Mouse (Mus musculus): ENCODE data around the gene Hspa2.

DNA sequence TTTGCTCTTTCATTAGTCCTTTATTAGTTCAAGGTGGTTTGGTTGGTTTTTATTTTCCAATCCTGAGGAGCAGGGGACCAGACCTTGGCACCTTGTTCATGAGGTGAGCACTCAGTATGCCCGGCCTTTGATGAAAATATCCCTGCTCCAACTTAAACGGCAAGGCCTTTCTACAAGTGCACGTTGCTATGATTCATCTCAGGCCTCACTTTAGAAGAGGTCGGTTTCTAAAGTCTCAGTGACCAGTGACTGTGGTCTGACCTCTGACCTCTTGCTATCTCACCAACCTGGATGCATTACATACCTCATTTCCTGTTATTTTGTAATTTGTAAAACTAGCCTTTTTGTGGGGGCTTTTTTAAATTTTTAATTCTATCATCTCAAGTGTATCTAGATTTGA, 5.2 kb downstream of the Hspa2 start:
- TF ChIP-seq CTCF (IDR thresholded peaks at IDR 0.05; ENCODE audit: insufficient read depth, low read depth, low read length) (no peak), POLR2A (IDR thresholded peaks at IDR 0.05; ENCODE audit: insufficient read depth, low read depth, low read length) (no peak)

Measured in olfactory bulb, adult 2 months (tissue).